Mouse (Mus musculus) hindbrain, embryonic 10.5 days (tissue): ENCODE data around the gene Ceacam9. TPM values are rescaled to one million over a fixed set of nuclear protein-coding genes. Genes with fewer than 3 reads are reported as not detected.
A peak's percentile ranks its signal among the peaks of the same experiment; 100 is the strongest.
"Not testable (repeated sequence)": the region's sequence is repeated elsewhere in the genome, so short reads cannot be mapped to it uniquely, and the experiment has no call there.

Experiments
- DNase-seq: peaks from one replicate; pipeline ENCODE4 v3.0.0-alpha.2; 2017; ENCODE audit warnings: low spot score
- H3K27ac ChIP-seq: fragments of 300-500 bp; sonication (generic); 2 replicates; pipeline ENCODE4 v1.5.1; 2016; ENCODE audit warnings: mild to moderate bottlenecking, moderate library complexity
- H3K27me3 ChIP-seq: fragments of 300-500 bp; sonication (generic); 2 replicates; pipeline ENCODE4 v1.6.1; 2016; ENCODE audit warnings: mild to moderate bottlenecking; ENCODE audit not compliant: poor library complexity, insufficient read depth, severe bottlenecking
- H3K36me3 ChIP-seq: fragments of 300-500 bp; sonication (generic); 2 replicates; pipeline ENCODE4 v1.6.1; 2016; ENCODE audit warnings: mild to moderate bottlenecking, moderate library complexity
- H3K4me1 ChIP-seq: fragments of 300-500 bp; sonication (generic); replicated peaks from 2 replicates; pipeline ENCODE4 v1.6.1; 2016; ENCODE audit warnings: mild to moderate bottlenecking
- H3K4me3 ChIP-seq: fragments of 300-500 bp; sonication (generic); 2 replicates; pipeline ENCODE4 v1.5.1; 2016; ENCODE audit warnings: mild to moderate bottlenecking, moderate library complexity
- H3K9me3 ChIP-seq: fragments of 300-500 bp; sonication (generic); 2 replicates; pipeline ENCODE4 v1.6.1; 2016; ENCODE audit warnings: mild to moderate bottlenecking, moderate library complexity
- WGBS: fragments of 180-500 bp; shearing (Covaris S2); methylation state at CpG from one replicate; pipeline ENCODE4 v1.1.7; 2016; 5-methylcytosine and 5-hydroxymethylcytosine counted together
- polyA plus RNA-seq: library from polyadenylated mRNA; unstranded; fragments of >200 nt; fragmentation: Nextera tagmentation; extraction: Ambion mirVana; gene quantifications from 2 replicates; pipeline ENCODE4 v1.2.1, GENCODE M21; 2016

Ceacam9 gene
- polyA plus RNA-seq, result not detected in 2 replicates

DNA sequence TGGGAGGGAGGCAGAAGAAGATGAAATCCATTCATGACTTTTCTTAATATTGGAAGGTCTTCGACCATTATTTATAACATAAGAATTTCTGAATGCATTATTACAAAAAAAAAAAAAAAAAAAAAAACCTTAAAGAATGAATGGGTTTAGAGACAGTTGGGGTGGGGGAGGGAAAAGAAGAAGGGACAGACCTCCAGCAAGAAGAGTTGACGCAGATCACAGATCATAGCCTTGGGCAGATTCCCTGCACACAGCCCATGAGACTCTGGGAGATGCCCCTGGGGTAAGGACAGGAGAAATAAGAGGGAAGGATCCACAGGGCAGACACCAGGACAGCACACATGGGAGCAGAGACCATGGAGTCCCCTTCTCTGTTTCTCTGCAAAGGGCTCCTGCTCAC, at the start of gene Ceacam9:
Gene Ceacam9 (plus strand): TSS at position 301 of the 400 bp plus-strand sequence.
- WGBS, result 85% methylated on average over 2 of the region's 2 CpGs
- Histone ChIP-seq H3K9me3 (no peaks in the 10 kb centered on the region), H3K4me1 (peaks cover under 1% of the 10 kb centered on the region), H3K27me3 (no peaks in the 10 kb centered on the region), H3K27ac (no peak within 1 kb of the TSS), H3K36me3 (no peaks in the 10 kb centered on the region), H3K4me3 (no peak within 1 kb of the TSS)
- DNase-seq, result no peak

DNA sequence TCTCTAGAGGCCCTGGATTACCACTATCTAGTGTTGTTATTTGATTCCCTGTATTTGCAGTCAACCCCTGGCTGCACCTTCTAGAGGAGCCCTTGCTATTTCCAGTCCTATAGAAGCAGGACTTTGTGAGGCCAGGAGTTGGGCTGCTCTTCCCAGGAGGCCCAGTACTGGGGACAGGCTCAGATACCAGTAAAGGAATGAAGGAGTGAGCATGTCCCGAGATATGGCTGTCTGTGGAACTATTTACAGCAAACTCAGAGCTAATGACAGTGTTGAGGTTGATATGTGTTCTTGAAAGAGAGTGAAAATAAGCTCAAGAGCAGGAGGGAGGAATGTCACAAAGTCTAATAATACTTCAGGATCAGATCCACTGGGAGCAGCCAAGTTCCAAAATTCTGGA, 47.9 kb upstream of the Ceacam9 start:
- Histone ChIP-seq H3K9me3 (no peaks in the 10 kb centered on the region), H3K36me3 (no peaks in the 10 kb centered on the region), H3K4me1 (no peaks in the 10 kb centered on the region), H3K27ac (no peak overlapping the region), H3K4me3 (no peak overlapping the region), H3K27me3 (no peaks in the 10 kb centered on the region)
- WGBS, result 67% methylated on average over 1 of the region's 1 CpGs
- no peak for DNase-seq

DNA sequence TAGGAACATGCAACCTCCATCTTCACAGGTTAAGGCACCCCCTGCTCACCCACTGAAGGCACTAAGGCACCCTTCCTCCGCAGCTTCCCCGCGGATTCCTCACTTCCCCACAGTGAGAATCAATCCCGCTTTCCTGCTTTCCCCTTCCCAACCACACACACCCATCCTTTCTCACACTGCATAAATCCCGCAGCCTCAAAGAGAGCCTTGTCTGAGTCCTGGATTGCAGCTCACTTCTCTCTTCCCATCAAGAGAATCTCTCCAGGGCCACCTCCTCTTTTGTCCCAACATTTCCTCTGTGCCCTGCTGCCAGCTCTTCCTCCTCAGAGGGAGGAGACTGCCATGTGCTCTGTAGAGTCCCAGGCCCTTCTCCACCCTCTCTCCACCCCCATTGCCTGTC, 47.0 kb upstream of the Ceacam9 start:
- not testable (repeated sequence) for DNase-seq, H3K4me3 ChIP-seq, H3K9me3 ChIP-seq, H3K27me3 ChIP-seq, H3K4me1 ChIP-seq, H3K36me3 ChIP-seq, H3K27ac ChIP-seq
- WGBS, result 47% methylated on average over 5 of the region's 5 CpGs

DNA sequence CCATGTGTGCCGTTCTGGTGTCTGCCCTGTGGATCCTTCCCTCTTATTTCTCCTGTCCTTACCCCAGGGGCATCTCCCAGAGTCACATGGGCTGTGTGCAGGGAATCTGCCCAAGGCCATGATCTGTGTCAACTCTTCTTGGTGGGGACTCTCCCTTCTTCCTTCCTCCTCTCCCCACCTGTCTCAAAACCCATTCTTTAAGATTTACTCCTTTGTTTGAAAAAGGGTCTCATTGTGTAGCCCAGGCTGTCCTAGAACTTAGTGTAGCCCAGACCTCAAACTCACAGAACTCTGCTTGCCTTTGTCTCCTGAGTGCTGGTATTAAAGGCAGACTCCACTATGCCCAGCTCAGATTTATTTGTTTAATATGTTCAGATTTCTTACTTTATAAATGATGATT, 46.1 kb upstream of the Ceacam9 start, which contains the start of gene Ceacam15:
Gene Ceacam15 (minus strand): TSS at position 101 of the 400 bp plus-strand sequence.
- Histone ChIP-seq H3K27me3 (no peaks in the 10 kb centered on the region), H3K36me3 (no peaks in the 10 kb centered on the region), H3K4me3 (no peak within 1 kb of the TSS), H3K27ac (no peak within 1 kb of the TSS), H3K9me3 (no peaks in the 10 kb centered on the region), H3K4me1 (no peaks in the 10 kb centered on the region)
- 59% methylated on average over 1 of the region's 1 CpGs for WGBS
- DNase-seq, result no peak

DNA sequence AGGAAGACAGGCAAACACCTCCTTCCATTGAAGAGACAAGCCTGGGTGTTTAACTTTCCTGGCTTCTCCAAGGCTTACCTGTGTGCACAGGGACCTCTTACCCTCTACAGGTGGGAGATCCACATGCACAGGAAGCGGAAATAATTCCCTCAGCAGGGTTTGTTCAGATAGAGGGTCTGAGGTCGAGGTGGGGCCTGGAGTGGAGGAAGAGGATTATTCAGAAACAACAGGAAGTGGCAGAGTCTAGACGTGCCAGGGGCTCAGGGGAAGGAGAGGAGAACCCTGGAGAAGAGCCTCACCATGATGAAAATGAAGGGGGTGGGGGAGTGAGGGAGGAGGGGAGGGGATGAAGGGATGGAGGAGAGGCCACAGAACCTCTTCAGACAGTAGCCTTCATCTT, 41.5 kb upstream of the Ceacam9 start:
- WGBS, result 60% methylated on average over 3 of the region's 3 CpGs

DNA sequence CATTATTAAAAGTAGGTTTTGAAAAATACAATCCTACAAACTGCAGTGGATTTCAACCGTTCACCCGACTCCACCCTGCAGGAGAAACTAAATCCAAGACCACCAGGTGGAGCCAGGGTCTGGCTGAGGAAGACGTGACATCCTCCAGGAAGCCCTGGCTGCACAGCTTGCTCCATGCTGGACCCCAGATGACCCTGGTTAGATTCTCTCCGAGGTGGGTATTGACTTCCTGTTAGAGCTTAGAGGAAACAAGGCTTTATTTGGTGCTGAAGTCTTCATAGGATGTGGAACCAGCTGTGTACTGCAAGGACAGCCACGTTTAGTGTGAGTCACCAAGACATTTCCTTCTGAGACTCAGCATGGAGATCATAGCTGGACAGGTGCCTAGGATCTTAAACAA, 32.5 kb upstream of the Ceacam9 start:
- no peaks in the 10 kb centered on the region for H3K4me1 ChIP-seq
- H3K4me3 ChIP-seq, result no peak overlapping the region
- DNase-seq, result no peak

More for the DNA sequence above, 41.5 kb upstream of the Ceacam9 start:
- not testable (repeated sequence) for H3K36me3 ChIP-seq, H3K9me3 ChIP-seq, H3K4me3 ChIP-seq, DNase-seq, H3K4me1 ChIP-seq, H3K27ac ChIP-seq, H3K27me3 ChIP-seq

DNA sequence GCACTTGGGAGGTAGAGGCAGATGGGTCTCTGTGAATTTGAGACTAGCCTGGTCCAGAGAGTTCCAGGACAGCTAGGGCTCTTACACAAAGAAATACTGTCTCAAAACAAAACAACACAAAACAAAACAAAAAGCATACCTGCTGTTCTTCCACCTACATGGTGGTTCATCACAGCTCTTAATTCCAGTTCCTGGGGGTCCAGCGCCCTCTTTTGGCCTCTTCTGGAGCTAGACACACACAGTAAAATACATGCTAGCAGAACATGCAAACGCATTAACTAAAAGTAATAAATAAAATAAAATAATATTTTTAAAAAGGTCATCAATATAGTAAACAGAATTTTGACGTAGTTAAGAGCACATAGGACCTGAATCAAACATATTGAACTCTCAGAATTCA, 26.7 kb upstream of the Ceacam9 start:
- Histone ChIP-seq H3K4me1 (no peaks in the 10 kb centered on the region), H3K9me3 (no peaks in the 10 kb centered on the region), H3K36me3 (no peaks in the 10 kb centered on the region), H3K27ac (no peak overlapping the region), H3K4me3 (no peak overlapping the region), H3K27me3 (no peaks in the 10 kb centered on the region)
- no peak for DNase-seq
- 32% methylated on average over 3 of the region's 3 CpGs for WGBS

More for the DNA sequence above, 32.5 kb upstream of the Ceacam9 start:
- no peaks in the 10 kb centered on the region for H3K36me3 ChIP-seq
- H3K27me3 ChIP-seq, result no peaks in the 10 kb centered on the region
- 0 out of 2 replicates have a peak, but pooled peaks cover 5% of the 10 kb centered on the region for H3K9me3 ChIP-seq
- WGBS, result 81% methylated on average over 5 of the region's 5 CpGs
- no peak overlapping the region for H3K27ac ChIP-seq

DNA sequence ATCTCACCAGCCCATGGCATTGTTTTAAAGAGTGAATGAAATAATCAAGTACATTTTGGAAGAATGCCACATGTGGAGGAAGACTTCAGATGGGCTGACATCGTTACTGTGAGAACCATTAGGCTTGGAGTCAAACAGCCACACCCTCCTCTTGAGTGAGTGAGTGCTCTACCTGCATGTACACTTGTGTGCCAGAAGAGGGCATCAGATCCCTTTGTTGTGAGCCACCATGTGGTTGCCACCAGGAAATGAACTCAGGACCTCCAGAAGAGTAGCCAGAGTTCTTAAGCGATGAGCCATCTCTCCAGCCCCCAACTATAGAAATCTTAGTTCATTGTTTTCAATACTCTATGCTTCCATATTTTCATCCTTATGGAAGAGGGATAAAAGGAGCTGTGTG, 22.7 kb upstream of the Ceacam9 start:
- no peaks in the 10 kb centered on the region for H3K9me3 ChIP-seq
- no peak for DNase-seq
- WGBS, result 60% methylated on average over 2 of the region's 2 CpGs
- no peak overlapping the region for H3K4me3 ChIP-seq
- no peaks in the 10 kb centered on the region for H3K27me3 ChIP-seq
- no peaks in the 10 kb centered on the region for H3K36me3 ChIP-seq
- no peaks in the 10 kb centered on the region for H3K4me1 ChIP-seq
- H3K27ac ChIP-seq, result no peak overlapping the region

DNA sequence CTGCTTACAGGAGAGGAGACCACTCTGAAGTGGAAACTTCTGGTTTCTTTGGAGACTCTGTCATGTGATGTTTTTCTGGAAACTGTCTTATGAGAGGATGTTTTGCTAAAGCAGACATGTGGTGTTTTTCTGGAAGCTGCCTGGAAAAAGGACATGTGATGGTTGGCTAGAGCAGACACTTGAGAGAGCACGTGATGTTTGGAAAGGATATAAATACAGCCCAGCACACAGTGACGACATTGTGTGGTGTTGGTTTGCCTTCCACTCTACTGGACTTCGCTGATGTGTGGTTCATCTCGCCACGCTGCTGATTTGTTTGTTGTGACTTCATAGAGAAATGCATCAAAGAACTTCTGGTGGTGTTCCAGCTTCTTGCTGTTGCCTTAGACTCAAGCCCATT, 21.1 kb upstream of the Ceacam9 start:
- H3K9me3 ChIP-seq, result no peaks in the 10 kb centered on the region
- H3K36me3 ChIP-seq, result no peaks in the 10 kb centered on the region
- no peaks in the 10 kb centered on the region for H3K27me3 ChIP-seq
- DNase-seq, result no peak
- H3K4me3 ChIP-seq, result no peak overlapping the region
- no peaks in the 10 kb centered on the region for H3K4me1 ChIP-seq
- WGBS, result 85% methylated on average over 5 of the region's 5 CpGs
- H3K27ac ChIP-seq, result no peak overlapping the region

DNA sequence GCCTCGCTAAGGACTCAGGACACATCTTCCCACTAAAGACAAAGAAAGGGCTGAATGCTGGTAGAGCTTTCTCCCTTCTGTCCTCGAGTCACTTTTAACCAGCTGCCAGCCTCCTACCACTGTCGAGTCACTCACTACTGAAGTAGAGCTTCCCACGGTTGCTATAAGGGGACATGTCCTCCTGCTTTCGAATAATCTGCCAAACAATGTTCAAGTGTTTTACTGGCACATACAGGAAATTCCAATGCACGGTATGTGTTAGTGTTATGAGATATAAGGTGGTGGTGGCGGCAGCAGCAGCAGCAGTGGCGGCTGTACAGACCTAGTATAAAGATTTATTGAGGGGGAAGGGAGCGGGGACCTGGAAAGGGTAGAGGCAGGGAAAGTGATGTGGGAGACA, 15.3 kb upstream of the Ceacam9 start:
- DNase-seq, result no peak
- Histone ChIP-seq H3K27me3 (peaks cover 10% of the 10 kb centered on the region; the same call in 1 of the 2 replicates), H3K9me3 (no peaks in the 10 kb centered on the region), H3K4me1 (0 out of 2 replicates have a peak, but pooled peaks cover 5% of the 10 kb centered on the region), H3K36me3 (no peaks in the 10 kb centered on the region), H3K4me3 (no peak overlapping the region), H3K27ac (no peak overlapping the region)
- WGBS, result 69% methylated on average over 9 of the region's 9 CpGs

DNA sequence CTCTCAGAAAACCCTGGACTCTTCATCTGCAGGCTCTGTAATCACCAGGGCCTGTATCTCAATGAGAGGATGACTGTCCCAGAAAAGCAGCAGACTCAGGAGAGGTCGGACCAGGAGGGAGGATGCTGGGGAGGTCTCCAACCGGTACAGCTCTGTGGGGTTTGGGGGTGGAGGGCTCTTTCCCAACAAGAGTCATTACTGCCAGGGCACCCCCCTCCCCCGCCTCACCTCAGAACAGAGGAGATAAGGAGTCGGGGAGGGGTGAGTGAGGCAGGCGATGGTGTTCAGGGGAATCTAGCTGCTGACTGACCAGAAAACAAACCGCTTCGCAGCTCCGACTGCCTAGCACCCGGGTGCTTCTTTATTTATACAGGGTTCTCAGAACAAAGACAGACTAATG, 13.5 kb upstream of the Ceacam9 start:
- no peaks in the 10 kb centered on the region for H3K36me3 ChIP-seq
- WGBS, result 29% methylated on average over 9 of the region's 9 CpGs
- no peak overlapping the region for H3K27ac ChIP-seq
- 0 out of 2 replicates have a peak, but pooled peaks cover 5% of the 10 kb centered on the region for H3K4me1 ChIP-seq
- no peak for DNase-seq
- H3K4me3 ChIP-seq, result no peak overlapping the region
- H3K9me3 ChIP-seq, result no peaks in the 10 kb centered on the region
- H3K27me3 ChIP-seq, result peaks cover 10% of the 10 kb centered on the region; the same call in 1 of the 2 replicates

DNA sequence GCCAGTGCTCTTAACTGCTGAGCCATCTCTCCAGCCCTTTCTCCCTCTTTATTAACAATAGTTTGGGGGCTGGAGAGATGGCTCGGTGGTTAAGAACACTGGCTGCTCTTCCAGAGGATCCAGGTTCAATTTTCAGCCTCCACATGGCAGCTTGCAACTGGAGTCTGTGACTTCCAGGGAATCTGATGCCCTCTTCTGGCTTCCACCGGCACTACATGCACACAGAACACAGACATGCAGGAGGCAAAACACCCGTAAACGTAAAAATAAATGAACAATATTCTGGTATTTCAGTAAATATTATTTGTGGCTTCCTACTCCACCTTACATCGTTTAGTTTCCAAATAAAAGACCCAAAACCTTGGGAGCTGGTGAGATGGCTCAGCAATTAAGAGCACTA, 11.1 kb upstream of the Ceacam9 start:
- Histone ChIP-seq H3K27ac (no peak overlapping the region), H3K4me3 (no peak overlapping the region), H3K27me3 (peaks cover 10% of the 10 kb centered on the region; the same call in 1 of the 2 replicates), H3K36me3 (no peaks in the 10 kb centered on the region), H3K4me1 (0 out of 2 replicates have a peak, but pooled peaks cover 5% of the 10 kb centered on the region), H3K9me3 (no peaks in the 10 kb centered on the region)
- 78% methylated on average over 5 of the region's 5 CpGs for WGBS
- peak; percentile 10 for DNase-seq

DNA sequence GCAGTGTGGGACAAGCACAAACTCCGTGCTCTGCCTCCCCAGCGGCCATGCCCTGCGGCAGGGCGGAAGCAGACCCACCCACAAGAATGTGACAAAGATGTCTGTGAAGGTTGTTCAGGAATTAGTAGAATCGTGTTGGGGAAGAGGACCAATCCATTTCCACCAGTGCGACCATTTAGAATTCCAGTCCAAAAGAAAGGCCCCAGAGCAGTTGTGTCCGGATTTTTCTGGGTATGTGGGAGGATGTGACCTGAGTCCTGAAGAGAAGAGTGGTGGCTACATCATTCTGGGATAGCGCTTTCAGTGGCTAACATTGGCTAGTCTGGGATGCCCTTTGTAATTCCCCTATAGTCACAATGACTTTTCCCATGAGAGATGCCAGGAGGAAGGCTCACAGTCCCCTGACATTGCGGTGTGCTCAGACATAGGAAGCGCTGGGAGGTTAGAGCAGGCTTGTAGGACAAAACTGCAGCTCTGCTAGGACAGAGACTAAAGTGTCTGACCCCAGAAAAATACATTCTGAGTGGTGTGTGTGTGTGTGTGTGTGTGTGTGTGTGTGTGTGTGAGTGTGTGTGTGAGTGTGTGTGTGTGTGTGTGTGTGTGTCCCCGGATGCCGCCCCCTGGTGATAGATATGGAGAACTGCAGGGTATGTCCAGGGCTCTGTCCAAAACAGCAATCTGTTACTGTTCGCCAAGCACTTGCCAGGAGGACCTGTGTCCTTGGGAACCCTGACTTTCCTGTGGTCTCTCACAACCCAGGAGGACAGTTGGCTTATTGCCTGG, 8.9 kb upstream of the Ceacam9 start:
- 81% methylated on average over 13 of the region's 13 CpGs for WGBS
- no peak for DNase-seq
- H3K4me3 ChIP-seq, result no peak overlapping the region
- H3K4me1 ChIP-seq, result peaks cover 11% of the 10 kb centered on the region
- no peaks in the 10 kb centered on the region for H3K9me3 ChIP-seq
- H3K27me3 ChIP-seq, result peaks cover 5% of the 10 kb centered on the region; the same call in 1 of the 2 replicates
- no peaks in the 10 kb centered on the region for H3K36me3 ChIP-seq
- H3K27ac ChIP-seq, result no peak overlapping the region
